Mouse (Mus musculus) kidney, embryonic 16.5 days (tissue): ENCODE data around the gene Astn2. TPM values are rescaled to one million over a fixed set of nuclear protein-coding genes. Genes with fewer than 3 reads are reported as not detected.

ENCODE experiments used
- ATAC-seq: fragments of 200-750 bp; cut with Nextera tagmentation; 2 replicates; pipeline ENCODE4 v1.8.0; 2017; ENCODE audit warnings: moderate TSS enrichment; ENCODE audit not compliant: low FRiP score, low TSS enrichment
- H3K27ac ChIP-seq: fragments of 300-500 bp; sonication (generic); 2 replicates; pipeline ENCODE4 v1.5.1; 2014; ENCODE audit warnings: low read length
- H3K27me3 ChIP-seq: fragments of 300-500 bp; sonication (generic); 2 replicates; pipeline ENCODE4 v1.6.1; 2014; ENCODE audit warnings: low read length, control low read depth, mixed read lengths; ENCODE audit not compliant: insufficient read depth
- H3K36me3 ChIP-seq: fragments of 300-500 bp; sonication (generic); 2 replicates; pipeline ENCODE4 v1.6.1; 2014; ENCODE audit warnings: low read length, control low read depth, mixed read lengths; ENCODE audit not compliant: insufficient read depth
- H3K4me1 ChIP-seq: fragments of 300-500 bp; sonication (generic); 2 replicates; pipeline ENCODE4 v1.6.1; 2014; ENCODE audit warnings: low read length, control low read depth, mixed read lengths; ENCODE audit not compliant: insufficient read depth
- H3K4me2 ChIP-seq: fragments of 300-500 bp; sonication (generic); replicated peaks from 2 replicates; pipeline ENCODE4 v1.6.1; 2014; ENCODE audit warnings: low read depth, low read length
- H3K4me3 ChIP-seq: fragments of 300-500 bp; sonication (generic); 2 replicates; pipeline ENCODE4 v1.5.1; 2014; ENCODE audit warnings: mild to moderate bottlenecking, low read length
- H3K9ac ChIP-seq: fragments of 300-500 bp; sonication (generic); replicated peaks from 2 replicates; pipeline ENCODE4 v1.6.1; 2014; ENCODE audit warnings: low read length
- H3K9me3 ChIP-seq: fragments of 300-500 bp; sonication (generic); 2 replicates; pipeline ENCODE4 v1.6.1; 2016; ENCODE audit warnings: low read length, control low read depth
- WGBS: fragments of 180-500 bp; shearing (Covaris S2); extraction: QIAGEN DNeasy Blood & Tissue Kit; methylation state at CpG from one replicate; pipeline ENCODE4 v1.1.7; 2014; 5-methylcytosine and 5-hydroxymethylcytosine counted together
- polyA plus RNA-seq: library from polyadenylated mRNA; unstranded; fragments of >200 nt; fragmentation: Nextera tagmentation; extraction: Ambion mirVana; gene quantifications from 2 replicates; pipeline ENCODE4 v1.2.1, GENCODE M21; 2015

Gene Astn2
- polyA plus RNA-seq, 1 experiment from 2014 or later: 0.11 TPM

DNA sequence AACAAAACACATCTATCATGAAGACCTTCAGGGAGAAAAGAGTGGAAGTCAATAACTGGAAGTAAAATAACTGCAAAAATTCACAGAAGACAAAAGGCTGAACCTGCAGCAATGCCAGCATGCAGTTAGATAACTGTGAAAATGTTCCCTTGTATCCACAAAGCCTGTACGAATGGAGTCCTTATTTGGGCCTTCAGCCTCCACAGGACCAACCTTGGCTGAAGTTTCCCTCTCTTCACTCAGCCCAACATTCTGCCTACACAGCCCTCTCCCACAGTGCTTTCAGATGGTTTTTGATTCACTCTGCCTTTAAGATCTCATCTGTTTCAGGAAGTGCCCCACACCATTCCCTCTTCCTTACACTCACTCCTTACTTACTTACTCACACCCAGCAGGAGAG, 376.5 kb downstream of the Astn2 start:
- Histone ChIP-seq H3K9ac (no peak overlapping the region), H3K27me3 (no peaks in the 10 kb centered on the region), H3K27ac (no peak overlapping the region), H3K4me2 (no peak overlapping the region), H3K36me3 (no peaks in the 10 kb centered on the region), H3K4me1 (0 out of 2 replicates have a peak, but pooled peaks cover 4% of the 10 kb centered on the region), H3K9me3 (no peaks in the 10 kb centered on the region), H3K4me3 (no peak overlapping the region)
- WGBS: 69% methylated on average over 1 of the region's 1 CpGs
- ATAC-seq: no peak

- no peak overlapping the region for H3K4me2 ChIP-seq
- H3K4me3 ChIP-seq: no peak overlapping the region
- no peak overlapping the region for H3K9ac ChIP-seq
- H3K27me3 ChIP-seq: no peaks in the 10 kb centered on the region
- H3K4me1 ChIP-seq: 0 out of 2 replicates have a peak, but pooled peaks cover 4% of the 10 kb centered on the region
- no peaks in the 10 kb centered on the region for H3K36me3 ChIP-seq
- H3K9me3 ChIP-seq: no peaks in the 10 kb centered on the region
- ATAC-seq: no peak
- H3K27ac ChIP-seq: no peak overlapping the region
- 32% methylated on average over 8 of the region's 8 CpGs for WGBS
These were observed 378.9 kb downstream of the Astn2 start for GRCm38 (mm10) chr4:66025393-66026062.

- no peak overlapping the region for H3K4me3 ChIP-seq
- ATAC-seq: no peak
- no peak overlapping the region for H3K27ac ChIP-seq
These were observed 401.5 kb downstream of the Astn2 start for GRCm38 (mm10) chr4:66002936-66003335.

GRCm38 (mm10) chr4:65983643-65984042, 420.8 kb downstream of the Astn2 start:
- Histone ChIP-seq H3K4me3 (no peak overlapping the region), H3K9ac (no peak overlapping the region), H3K27ac (no peak overlapping the region), H3K9me3 (no peaks in the 10 kb centered on the region), H3K36me3 (no peaks in the 10 kb centered on the region), H3K4me1 (no peaks in the 10 kb centered on the region), H3K4me2 (no peak overlapping the region), H3K27me3 (no peaks in the 10 kb centered on the region)
- ATAC-seq: no peak
- WGBS: 90% methylated on average over 2 of the region's 2 CpGs

More at GRCm38 (mm10) chr4:66002936-66003335, 401.5 kb downstream of the Astn2 start:
- no peak overlapping the region for H3K4me2 ChIP-seq
- no peaks in the 10 kb centered on the region for H3K4me1 ChIP-seq
- 0 out of 2 replicates have a peak, but pooled peaks cover 3% of the 10 kb centered on the region for H3K9me3 ChIP-seq
- no peak overlapping the region for H3K9ac ChIP-seq
- H3K36me3 ChIP-seq: no peaks in the 10 kb centered on the region
- H3K27me3 ChIP-seq: no peaks in the 10 kb centered on the region

- Histone ChIP-seq H3K27ac (no peak overlapping the region), H3K4me2 (no peak overlapping the region), H3K9ac (no peak overlapping the region), H3K4me3 (no peak overlapping the region), H3K27me3 (no peaks in the 10 kb centered on the region), H3K36me3 (no peaks in the 10 kb centered on the region), H3K4me1 (no peaks in the 10 kb centered on the region), H3K9me3 (no peaks in the 10 kb centered on the region)
- ATAC-seq: no peak
- WGBS: 41% methylated on average over 4 of the region's 4 CpGs
These were observed 421.5 kb downstream of the Astn2 start for GRCm38 (mm10) chr4:65982882-65983281.

DNA sequence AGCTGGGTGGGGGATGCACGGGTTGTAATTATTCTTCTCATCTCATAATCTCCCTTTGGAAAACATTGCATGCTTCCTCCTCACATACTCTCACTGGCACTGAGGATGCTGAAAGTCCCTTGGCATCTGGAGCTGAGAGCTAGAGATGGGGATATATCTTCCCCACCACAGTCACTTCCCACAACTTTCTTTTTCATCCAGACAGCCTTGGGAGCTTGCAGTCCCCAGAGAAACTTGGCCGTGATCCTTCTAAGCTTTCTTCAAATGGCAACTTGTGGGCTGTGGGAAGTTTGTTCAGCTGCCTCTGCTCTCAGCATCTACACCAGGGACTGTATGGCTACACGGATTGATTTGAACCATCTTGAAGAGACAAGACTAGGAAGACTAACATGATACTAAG, 428.2 kb downstream of the Astn2 start:
- no peak for ATAC-seq
- WGBS: 56% methylated on average over 3 of the region's 3 CpGs
- Histone ChIP-seq H3K27ac (no peak overlapping the region), H3K9ac (no peak overlapping the region), H3K4me3 (no peak overlapping the region), H3K9me3 (no peaks in the 10 kb centered on the region), H3K4me1 (no peaks in the 10 kb centered on the region), H3K27me3 (no peaks in the 10 kb centered on the region), H3K36me3 (no peaks in the 10 kb centered on the region), H3K4me2 (no peak overlapping the region)

DNA sequence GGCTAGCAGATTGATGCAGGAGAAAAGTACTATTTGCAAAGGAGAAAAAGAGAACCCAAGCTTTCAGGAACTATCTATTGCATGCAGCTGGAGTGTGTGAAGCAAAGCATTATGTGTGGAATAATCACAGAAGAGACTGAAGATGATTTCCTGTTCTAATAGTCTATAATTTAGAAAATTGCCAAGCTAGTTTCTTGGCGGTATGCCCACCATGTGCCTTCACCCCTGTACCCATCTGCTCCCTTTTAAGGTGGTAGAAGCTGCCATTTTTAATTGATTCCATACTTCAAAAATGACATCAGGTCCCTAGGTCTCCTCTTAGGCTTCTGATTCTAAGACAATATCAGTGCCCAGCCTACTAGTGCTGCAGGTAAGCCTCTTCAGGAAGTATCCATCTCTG, 432.0 kb downstream of the Astn2 start:
- Histone ChIP-seq H3K36me3 (no peaks in the 10 kb centered on the region), H3K4me1 (no peaks in the 10 kb centered on the region)
- WGBS: 83% methylated on average over 1 of the region's 1 CpGs

GRCm38 (mm10) chr4:65969318-65969717, 435.1 kb downstream of the Astn2 start:
- Histone ChIP-seq H3K9ac (no peak overlapping the region), H3K36me3 (no peaks in the 10 kb centered on the region), H3K9me3 (no peaks in the 10 kb centered on the region), H3K27ac (no peak overlapping the region), H3K4me1 (no peaks in the 10 kb centered on the region), H3K27me3 (no peaks in the 10 kb centered on the region), H3K4me3 (no peak overlapping the region), H3K4me2 (no peak overlapping the region)
- 71% methylated on average over 2 of the region's 2 CpGs for WGBS
- no peak for ATAC-seq

More for the DNA sequence above, 432.0 kb downstream of the Astn2 start:
- no peak for ATAC-seq
- H3K4me3 ChIP-seq: no peak overlapping the region
- no peak overlapping the region for H3K4me2 ChIP-seq
- no peaks in the 10 kb centered on the region for H3K27me3 ChIP-seq
- H3K27ac ChIP-seq: no peak overlapping the region
- H3K9me3 ChIP-seq: no peaks in the 10 kb centered on the region
- no peak overlapping the region for H3K9ac ChIP-seq

GRCm38 (mm10) chr4:65964604-65965003, 439.8 kb downstream of the Astn2 start:
- Histone ChIP-seq H3K4me1 (no peaks in the 10 kb centered on the region), H3K4me3 (no peak overlapping the region), H3K9me3 (no peaks in the 10 kb centered on the region), H3K36me3 (no peaks in the 10 kb centered on the region), H3K9ac (no peak overlapping the region), H3K27me3 (no peaks in the 10 kb centered on the region), H3K4me2 (no peak overlapping the region), H3K27ac (no peak overlapping the region)
- ATAC-seq: no peak
- 61% methylated on average over 3 of the region's 3 CpGs for WGBS

DNA sequence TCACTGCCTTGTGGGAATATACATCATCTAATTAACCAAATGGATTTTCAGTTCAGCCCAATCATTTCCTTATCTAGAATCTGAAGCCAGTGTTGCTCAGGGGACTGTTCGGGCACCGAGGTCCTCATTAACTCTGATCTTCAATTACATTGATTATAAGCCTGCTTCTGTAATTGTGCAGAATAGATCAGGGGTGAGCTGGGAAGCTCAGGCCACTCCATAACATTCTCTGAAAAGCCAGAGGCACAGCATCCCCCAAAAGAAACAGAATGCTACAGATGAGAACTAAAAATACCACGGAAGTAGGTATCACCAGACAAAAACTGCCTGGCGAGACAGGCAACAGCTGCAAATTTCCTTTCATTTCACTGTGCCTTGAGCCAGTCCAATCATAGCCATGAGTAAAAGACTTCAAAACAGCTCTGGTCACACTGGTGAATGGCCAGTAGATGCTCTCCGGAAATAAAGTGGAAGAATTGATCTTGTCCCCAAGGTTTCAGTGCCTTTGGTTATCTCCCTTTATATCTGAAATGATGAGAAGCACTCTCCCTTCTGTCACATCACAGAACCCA, 445.1 kb downstream of the Astn2 start:
- Histone ChIP-seq H3K4me3 (no peak overlapping the region), H3K36me3 (no peaks in the 10 kb centered on the region), H3K4me2 (no peak overlapping the region), H3K9ac (no peak overlapping the region), H3K9me3 (no peaks in the 10 kb centered on the region), H3K27ac (no peak overlapping the region), H3K4me1 (no peaks in the 10 kb centered on the region), H3K27me3 (no peaks in the 10 kb centered on the region)
- 80% methylated on average over 5 of the region's 5 CpGs for WGBS
- no peak for ATAC-seq
